Mouse (Mus musculus) stomach, embryonic 14.5 days (tissue): ENCODE measurements around the gene Mei4. TPM values are rescaled to one million over a fixed set of nuclear protein-coding genes. Genes with fewer than 3 reads are reported as not detected.

Experiments used
- ATAC-seq: fragments of 200-750 bp; cut with Nextera tagmentation; 2 replicates; pipeline ENCODE4 v1.8.0; 2017; ENCODE audit warnings: low read depth, moderate TSS enrichment; ENCODE audit not compliant: insufficient number of reproducible peaks, insufficient read depth, low FRiP score
- H3K27ac ChIP-seq: fragments of 300-500 bp; sonication (generic); 2 replicates; pipeline ENCODE4 v1.5.1; 2014; ENCODE audit warnings: mild to moderate bottlenecking, low read length, moderate library complexity, mixed read lengths
- H3K27me3 ChIP-seq: fragments of 300-500 bp; sonication (generic); 2 replicates; pipeline ENCODE4 v1.6.1; 2014; ENCODE audit warnings: low read length, control low read depth, mixed read lengths; ENCODE audit not compliant: control insufficient read depth, insufficient read depth
- H3K36me3 ChIP-seq: fragments of 300-500 bp; sonication (generic); 2 replicates; pipeline ENCODE4 v1.6.1; 2014; ENCODE audit warnings: mild to moderate bottlenecking, control low read depth, low read length, moderate library complexity, mixed read lengths; ENCODE audit not compliant: control insufficient read depth, insufficient read depth
- H3K4me1 ChIP-seq: fragments of 300-500 bp; sonication (generic); 2 replicates; pipeline ENCODE4 v1.6.1; 2014; ENCODE audit warnings: low read length, control low read depth, mixed read lengths; ENCODE audit not compliant: control insufficient read depth, insufficient read depth
- H3K4me2 ChIP-seq: fragments of 300-500 bp; sonication (generic); replicated peaks from 2 replicates; pipeline ENCODE4 v1.6.1; 2014; ENCODE audit warnings: low read depth, low read length, control low read depth
- H3K4me3 ChIP-seq: fragments of 300-500 bp; sonication (generic); 2 replicates; pipeline ENCODE4 v1.5.1; 2014; ENCODE audit warnings: low read depth, low read length, control low read depth
- H3K9ac ChIP-seq: fragments of 300-500 bp; sonication (generic); replicated peaks from 2 replicates; pipeline ENCODE4 v1.6.1; 2014; ENCODE audit warnings: low read depth, mild to moderate bottlenecking, control low read depth, low read length, moderate library complexity, mixed read lengths
- H3K9me3 ChIP-seq: fragments of 300-500 bp; sonication (generic); 2 replicates; pipeline ENCODE4 v1.6.1; 2016; ENCODE audit warnings: low read depth, low read length, control low read depth; ENCODE audit not compliant: control insufficient read depth
- WGBS: fragments of 180-500 bp; shearing (Covaris S2); extraction: QIAGEN DNeasy Blood & Tissue Kit; methylation state at CpG from one replicate; pipeline ENCODE4 v1.1.7; 2014; 5-methylcytosine and 5-hydroxymethylcytosine counted together
- polyA plus RNA-seq: library from polyadenylated mRNA; unstranded; fragments of >200 nt; fragmentation: Nextera tagmentation; extraction: Ambion mirVana; gene quantifications from 2 replicates; pipeline ENCODE4 v1.2.1, GENCODE M21; 2014

Mei4 gene
- polyA plus RNA-seq, 1 experiment from 2014 or later: 2.7 TPM

DNA sequence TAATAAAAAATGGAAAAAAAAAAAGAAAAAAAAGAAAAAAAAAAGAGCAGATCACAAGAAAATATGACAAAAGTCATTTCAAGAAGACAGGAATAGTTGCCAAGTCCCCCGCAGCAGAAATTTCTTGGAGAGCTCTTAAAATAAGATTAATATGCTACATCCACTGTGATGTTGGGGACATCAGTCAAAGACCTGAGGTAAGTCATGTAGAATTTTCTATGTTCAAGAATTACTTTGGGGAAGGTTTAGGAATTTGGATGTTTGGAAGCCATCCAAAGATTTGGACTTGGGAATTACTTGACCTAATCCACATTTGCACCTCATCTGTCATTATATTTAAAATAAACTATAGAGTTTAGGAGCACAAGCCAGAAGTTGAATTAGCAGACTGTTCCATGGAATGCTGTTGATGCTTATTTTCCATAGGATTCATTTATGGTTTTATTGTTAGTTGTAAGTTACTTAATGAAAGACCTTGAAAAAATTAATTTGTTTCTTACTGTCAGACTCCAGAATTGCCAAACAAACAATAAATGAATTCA lies 179.1 kb downstream of the Mei4 start:
- Histone ChIP-seq H3K9ac (no peak overlapping the region), H3K27ac (no peak overlapping the region), H3K36me3 (no peaks in the 10 kb centered on the region), H3K27me3 (no peaks in the 10 kb centered on the region), H3K4me1 (no peaks in the 10 kb centered on the region), H3K9me3 (no peaks in the 10 kb centered on the region), H3K4me2 (no peak overlapping the region), H3K4me3 (no peak overlapping the region)
- WGBS: 36% methylated on average over 1 of the region's 1 CpGs
- no peak for ATAC-seq

DNA sequence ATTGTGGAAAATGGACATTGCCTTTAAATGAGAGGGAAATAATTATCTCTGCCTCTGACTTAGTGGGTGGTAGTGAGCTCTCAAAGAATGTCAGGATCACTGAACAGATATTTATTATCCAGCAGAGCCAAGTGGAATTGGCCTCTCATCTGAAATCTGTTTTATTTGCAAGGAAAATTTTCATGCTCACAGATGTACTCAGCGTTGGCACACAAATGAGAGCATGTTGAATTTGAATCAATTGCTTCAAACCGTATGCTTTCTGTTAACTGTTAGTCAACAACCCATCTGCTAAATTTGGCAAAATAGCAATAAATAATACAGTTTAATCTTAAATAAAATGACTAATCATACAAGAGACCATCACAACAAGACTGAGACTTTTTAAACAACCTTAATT lies 181.0 kb downstream of the Mei4 start:
- Histone ChIP-seq H3K27ac (no peak overlapping the region), H3K4me1 (no peaks in the 10 kb centered on the region), H3K4me3 (no peak overlapping the region), H3K36me3 (no peaks in the 10 kb centered on the region), H3K9me3 (no peaks in the 10 kb centered on the region), H3K4me2 (no peak overlapping the region), H3K27me3 (no peaks in the 10 kb centered on the region), H3K9ac (no peak overlapping the region)
- 75% methylated on average over 2 of the region's 2 CpGs for WGBS
- ATAC-seq: no peak

DNA sequence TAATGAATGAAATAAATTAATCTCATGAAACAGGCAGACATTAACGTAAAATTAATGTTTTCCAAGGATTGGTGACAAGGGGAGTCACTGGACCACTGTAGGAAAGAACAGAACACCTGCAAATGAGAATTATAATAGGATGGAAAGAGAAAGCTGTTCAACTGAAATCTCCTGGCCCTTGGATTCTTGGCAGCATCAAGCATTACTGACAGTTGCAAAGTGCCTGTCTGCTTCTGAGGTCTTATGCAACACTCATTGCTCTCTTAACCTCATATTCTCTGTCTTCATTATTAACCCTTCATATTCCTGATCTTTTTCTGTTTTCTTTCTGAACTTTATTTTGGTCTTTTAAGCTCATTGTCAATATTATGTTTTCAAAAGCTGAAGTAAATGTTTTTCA lies 210.4 kb downstream of the Mei4 start:
- Histone ChIP-seq H3K4me1 (no peaks in the 10 kb centered on the region), H3K9ac (no peak overlapping the region), H3K4me2 (no peak overlapping the region), H3K9me3 (no peaks in the 10 kb centered on the region), H3K27me3 (no peaks in the 10 kb centered on the region), H3K36me3 (no peaks in the 10 kb centered on the region), H3K27ac (no peak overlapping the region), H3K4me3 (no peak overlapping the region)
- no peak for ATAC-seq
- 69% methylated on average over 1 of the region's 1 CpGs for WGBS

DNA sequence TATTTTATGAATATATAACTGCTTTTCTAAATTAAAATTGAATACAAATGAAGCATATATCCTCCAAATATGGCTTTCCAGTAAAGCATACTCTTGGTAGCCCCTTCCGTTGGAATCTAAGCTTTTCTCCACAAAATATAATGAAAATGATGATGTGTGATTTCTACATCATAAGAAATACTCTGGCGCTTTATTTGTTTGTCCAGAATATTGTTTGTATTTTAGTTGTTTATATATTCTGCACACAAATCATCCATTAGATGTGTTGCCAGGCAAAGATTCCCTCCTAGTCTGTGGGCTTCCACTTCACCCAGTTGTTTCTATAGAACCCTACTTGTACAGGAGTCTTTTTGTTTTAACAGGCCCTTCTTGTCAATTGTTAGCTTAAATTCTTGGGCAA lies 211.8 kb downstream of the Mei4 start:
- no peak overlapping the region for H3K27ac ChIP-seq
- no peak overlapping the region for H3K9ac ChIP-seq
- 93% methylated on average over 2 of the region's 2 CpGs for WGBS
- ATAC-seq: no peak
- no peak overlapping the region for H3K4me2 ChIP-seq
- no peaks in the 10 kb centered on the region for H3K36me3 ChIP-seq
- no peaks in the 10 kb centered on the region for H3K27me3 ChIP-seq
- no peaks in the 10 kb centered on the region for H3K4me1 ChIP-seq
- no peak overlapping the region for H3K4me3 ChIP-seq
- no peaks in the 10 kb centered on the region for H3K9me3 ChIP-seq

DNA sequence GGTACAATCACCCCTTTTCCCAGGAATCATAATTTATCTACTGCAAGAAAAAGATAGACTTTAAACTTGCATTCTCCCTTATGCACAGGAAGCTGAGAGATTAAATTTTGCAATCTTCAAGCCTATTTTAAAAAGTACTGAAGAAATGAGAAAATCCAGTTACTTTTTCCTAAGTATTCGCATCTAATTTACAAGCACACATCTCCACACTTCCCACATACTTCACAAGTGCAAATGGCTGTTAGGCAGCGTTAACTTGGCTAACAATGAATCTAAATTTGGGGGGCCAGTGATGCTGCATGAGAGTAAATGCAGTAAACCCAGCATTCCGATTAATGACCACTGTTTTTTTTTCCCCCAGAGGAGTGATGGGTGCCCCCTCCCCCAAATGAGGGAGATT lies 232.9 kb downstream of the Mei4 start:
- Histone ChIP-seq H3K27me3 (no peaks in the 10 kb centered on the region), H3K9ac (no peak overlapping the region), H3K4me3 (no peak overlapping the region), H3K4me1 (no peaks in the 10 kb centered on the region), H3K4me2 (no peak overlapping the region), H3K27ac (no peak overlapping the region), H3K9me3 (no peaks in the 10 kb centered on the region), H3K36me3 (no peaks in the 10 kb centered on the region)
- 75% methylated on average over 3 of the region's 3 CpGs for WGBS
- ATAC-seq: no peak

DNA sequence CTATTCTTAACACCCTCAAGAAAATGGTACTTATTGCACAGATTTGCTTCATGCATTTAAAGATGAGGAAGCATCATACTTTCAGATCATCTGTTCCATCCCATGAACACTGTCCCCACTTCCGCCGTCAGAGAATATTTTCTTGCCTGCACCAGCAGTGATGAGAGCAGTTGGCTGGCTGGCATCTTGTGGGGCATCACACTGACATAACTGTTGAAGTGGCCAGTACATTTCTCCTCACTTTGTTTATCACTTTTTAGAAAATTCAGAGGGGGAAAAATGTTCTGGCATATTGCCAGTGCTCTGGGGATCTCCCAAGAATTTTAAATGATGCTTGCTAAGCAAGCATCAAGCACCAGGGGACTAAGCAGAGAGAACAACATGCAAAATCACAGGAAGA lies 251.4 kb downstream of the Mei4 start:
- Histone ChIP-seq H3K4me1 (no peaks in the 10 kb centered on the region), H3K9me3 (no peaks in the 10 kb centered on the region), H3K4me2 (no peak overlapping the region), H3K4me3 (no peak overlapping the region), H3K27ac (no peak overlapping the region), H3K9ac (no peak overlapping the region), H3K36me3 (no peaks in the 10 kb centered on the region), H3K27me3 (no peaks in the 10 kb centered on the region)
- ATAC-seq: no peak
- 88% methylated on average over 2 of the region's 2 CpGs for WGBS

DNA sequence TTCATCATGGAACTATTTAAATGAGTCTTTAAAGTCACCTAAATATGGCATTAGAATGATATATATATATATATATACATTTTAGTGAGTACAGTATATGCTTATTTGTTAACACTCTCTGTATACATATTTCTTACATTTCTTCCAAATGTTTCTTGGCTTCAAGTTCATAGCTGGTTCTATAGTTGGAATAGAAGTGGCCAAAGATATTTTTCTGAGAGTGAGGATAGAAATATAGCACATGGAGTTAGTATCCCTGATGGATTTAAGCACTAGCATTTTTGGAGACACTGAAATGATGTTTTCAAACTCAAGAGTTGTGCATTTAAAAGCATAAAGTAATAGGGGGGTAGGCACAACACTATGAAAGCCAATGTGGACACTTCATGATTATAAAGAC lies 272.6 kb downstream of the Mei4 start:
- ATAC-seq: no peak
- Histone ChIP-seq H3K27ac (no peak overlapping the region), H3K4me1 (no peaks in the 10 kb centered on the region), H3K9me3 (no peaks in the 10 kb centered on the region), H3K36me3 (no peaks in the 10 kb centered on the region), H3K9ac (no peak overlapping the region), H3K4me2 (no peak overlapping the region), H3K27me3 (no peaks in the 10 kb centered on the region), H3K4me3 (no peak overlapping the region)

DNA sequence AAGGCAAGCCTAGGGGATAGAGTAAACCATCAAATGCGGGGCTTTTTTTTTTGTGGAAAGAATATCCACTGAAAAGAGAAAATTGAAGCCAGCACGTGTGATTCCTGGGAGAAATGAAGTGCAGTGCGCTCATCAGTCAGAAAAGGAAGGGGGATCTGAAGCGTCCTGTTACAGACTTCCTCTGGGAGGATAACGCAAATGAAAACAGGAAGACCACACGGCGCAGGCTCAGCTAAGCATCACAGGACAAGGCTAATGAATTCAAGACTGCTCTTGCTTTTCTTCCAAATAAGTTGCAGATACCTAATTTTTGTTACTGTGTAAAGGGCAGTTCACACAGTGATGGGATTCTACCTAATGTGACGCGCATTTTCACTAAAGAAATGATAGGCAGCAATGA lies 296.7 kb downstream of the Mei4 start:
- Histone ChIP-seq H3K4me1 (no peaks in the 10 kb centered on the region), H3K9ac (no peak overlapping the region), H3K27ac (no peak overlapping the region), H3K4me3 (no peak overlapping the region), H3K4me2 (0 out of 2 replicates have a peak overlapping the region, but pooled peaks have one; percentile 7), H3K27me3 (no peaks in the 10 kb centered on the region), H3K36me3 (no peaks in the 10 kb centered on the region), H3K9me3 (no peaks in the 10 kb centered on the region)
- no peak for ATAC-seq
- 57% methylated on average over 9 of the region's 9 CpGs for WGBS

DNA sequence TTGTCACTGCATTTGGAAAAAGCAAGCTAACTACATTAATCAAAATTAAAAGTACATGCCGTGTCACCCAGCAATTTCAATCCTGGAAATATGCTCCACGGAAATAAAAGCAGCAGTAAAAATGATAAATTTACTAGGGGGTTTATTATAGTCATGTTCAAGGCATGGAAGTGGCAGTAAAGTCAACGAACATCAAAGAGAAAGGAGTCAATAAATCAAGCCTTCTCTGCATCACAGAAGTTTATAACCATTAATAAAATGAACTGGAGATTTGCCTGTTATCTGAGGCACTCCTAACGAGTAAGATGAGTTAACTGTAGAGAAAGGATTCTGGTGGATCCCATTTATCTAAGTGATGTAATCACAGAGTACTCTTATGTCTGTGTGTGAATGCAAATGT lies 298.9 kb downstream of the Mei4 start:
- no peak for ATAC-seq
- Histone ChIP-seq H3K27ac (no peak overlapping the region), H3K9me3 (no peaks in the 10 kb centered on the region), H3K9ac (no peak overlapping the region), H3K4me3 (no peak overlapping the region), H3K4me1 (no peaks in the 10 kb centered on the region), H3K36me3 (no peaks in the 10 kb centered on the region), H3K4me2 (no peak overlapping the region), H3K27me3 (no peaks in the 10 kb centered on the region)
- 25% methylated on average over 4 of the region's 4 CpGs for WGBS
